Mouse (Mus musculus) midbrain, embryonic 13.5 days (tissue): ENCODE measurements around the gene Bves. TPM values are rescaled to one million over a fixed set of nuclear protein-coding genes. Genes with fewer than 3 reads are reported as not detected.

Experiments
- ATAC-seq: fragments of 200-750 bp; cut with Nextera tagmentation; 2 replicates; pipeline ENCODE4 v1.8.0; 2017; ENCODE audit warnings: mild to moderate bottlenecking, moderate TSS enrichment, moderate library complexity
- H3K27ac ChIP-seq: fragments of 300-500 bp; sonication (generic); 2 replicates; pipeline ENCODE4 v1.5.1; 2015; ENCODE audit warnings: inconsistent platforms, mild to moderate bottlenecking, moderate library complexity
- H3K27me3 ChIP-seq: fragments of 300-500 bp; sonication (generic); 2 replicates; pipeline ENCODE4 v1.6.1; 2015; ENCODE audit warnings: mild to moderate bottlenecking, inconsistent platforms
- H3K36me3 ChIP-seq: fragments of 300-500 bp; sonication (generic); 2 replicates; pipeline ENCODE4 v1.6.1; 2015; ENCODE audit warnings: mild to moderate bottlenecking, inconsistent platforms
- H3K4me1 ChIP-seq: fragments of 300-500 bp; sonication (generic); replicated peaks from 2 replicates; pipeline ENCODE4 v1.6.1; 2015; ENCODE audit warnings: inconsistent platforms
- H3K4me2 ChIP-seq: fragments of 300-500 bp; sonication (generic); replicated peaks from 2 replicates; pipeline ENCODE4 v1.6.1; 2015; ENCODE audit warnings: moderate library complexity, mild to moderate bottlenecking, inconsistent platforms
- H3K4me3 ChIP-seq: fragments of 300-500 bp; sonication (generic); replicated peaks from 2 replicates; pipeline ENCODE4 v1.5.1; 2015; ENCODE audit warnings: mild to moderate bottlenecking, inconsistent platforms
- H3K9ac ChIP-seq: fragments of 300-500 bp; sonication (generic); replicated peaks from 2 replicates; pipeline ENCODE4 v1.6.1; 2015; ENCODE audit warnings: mild to moderate bottlenecking, inconsistent platforms
- H3K9me3 ChIP-seq: fragments of 300-500 bp; sonication (generic); 2 replicates; pipeline ENCODE4 v1.6.1; 2016; ENCODE audit warnings: mild to moderate bottlenecking, inconsistent platforms
- WGBS: fragments of 180-500 bp; shearing (Covaris S2); methylation state at CpG from one replicate; pipeline ENCODE4 v1.1.7; 2015; 5-methylcytosine and 5-hydroxymethylcytosine counted together
- polyA plus RNA-seq: library from polyadenylated mRNA; unstranded; fragments of >200 nt; fragmentation: Nextera tagmentation; extraction: Ambion mirVana; gene quantifications from 2 replicates; pipeline ENCODE4 v1.2.1, GENCODE M21; 2015

Gene Bves
- polyA plus RNA-seq, 1 experiment from 2014 or later = 0.90 TPM

GRCm38 (mm10) chr10:45363396-45363795 lies 27.8 kb downstream of the Bves start:
- 57% methylated on average over 5 of the region's 5 CpGs for whole genome bisulfite sequencing
- Histone ChIP-seq H3K4me2 (no peak overlapping the region), H3K4me1 (no peaks in the 10 kb centered on the region), H3K9ac (no peak overlapping the region), H3K27me3 (no peaks in the 10 kb centered on the region), H3K36me3 (no peaks in the 10 kb centered on the region), H3K27ac (no peak overlapping the region), H3K9me3 (no peaks in the 10 kb centered on the region), H3K4me3 (no peak overlapping the region)
- ATAC-seq = no peak

GRCm38 (mm10) chr10:45366987-45367705 lies 31.6 kb downstream of the Bves start:
- Histone ChIP-seq H3K9ac (no peak overlapping the region), H3K9me3 (no peaks in the 10 kb centered on the region), H3K27me3 (no peaks in the 10 kb centered on the region), H3K4me3 (no peak overlapping the region), H3K4me1 (no peaks in the 10 kb centered on the region), H3K27ac (no peak overlapping the region; the same call in 1 of the 2 replicates), H3K4me2 (no peak overlapping the region), H3K36me3 (no peaks in the 10 kb centered on the region)
- 83% methylated on average over 17 of the region's 17 CpGs for WGBS
- peak; percentile 69 for ATAC-seq

- no peak overlapping the region for H3K4me2 ChIP-seq
- no peaks in the 10 kb centered on the region for H3K4me1 ChIP-seq
- no peak overlapping the region for H3K27ac ChIP-seq
- H3K4me3 ChIP-seq = no peak overlapping the region
- 87% methylated on average over 3 of the region's 3 CpGs for WGBS
- H3K36me3 ChIP-seq = no peaks in the 10 kb centered on the region
- no peaks in the 10 kb centered on the region for H3K27me3 ChIP-seq
- no peak for ATAC-seq
- no peak overlapping the region for H3K9ac ChIP-seq
- no peaks in the 10 kb centered on the region for H3K9me3 ChIP-seq
These were observed 34.1 kb downstream of the Bves start for GRCm38 (mm10) chr10:45369639-45370038.

- ATAC-seq = no peak
- no peaks in the 10 kb centered on the region for H3K27me3 ChIP-seq
- no peaks in the 10 kb centered on the region for H3K4me1 ChIP-seq
- H3K4me2 ChIP-seq = no peak overlapping the region
- WGBS = 84% methylated on average over 2 of the region's 2 CpGs
- no peak overlapping the region for H3K4me3 ChIP-seq
- H3K9me3 ChIP-seq = no peaks in the 10 kb centered on the region
- no peak overlapping the region for H3K9ac ChIP-seq
- no peaks in the 10 kb centered on the region for H3K36me3 ChIP-seq
- no peak overlapping the region for H3K27ac ChIP-seq
These were observed 35.0 kb downstream of the Bves start for GRCm38 (mm10) chr10:45370545-45370944.

- H3K9ac ChIP-seq = no peak overlapping the region
- no peaks in the 10 kb centered on the region for H3K9me3 ChIP-seq
- H3K36me3 ChIP-seq = peaks cover 3% of the 10 kb centered on the region; the same call in 1 of the 2 replicates
- H3K4me1 ChIP-seq = no peaks in the 10 kb centered on the region
- no peaks in the 10 kb centered on the region for H3K27me3 ChIP-seq
- no peak overlapping the region for H3K4me3 ChIP-seq
- peak; percentile 83 for ATAC-seq
- no peak overlapping the region for H3K27ac ChIP-seq
- no peak overlapping the region for H3K4me2 ChIP-seq
- 51% methylated on average over 4 of the region's 4 CpGs for WGBS
These were observed 37.6 kb downstream of the Bves start for GRCm38 (mm10) chr10:45372994-45373692.

GRCm38 (mm10) chr10:45378269-45378668 lies 42.7 kb downstream of the Bves start:
- no peak overlapping the region for H3K4me2 ChIP-seq
- no peak overlapping the region for H3K9ac ChIP-seq
- H3K36me3 ChIP-seq = peaks cover 8% of the 10 kb centered on the region; the same call in 1 of the 2 replicates
- 86% methylated on average over 3 of the region's 3 CpGs for WGBS
- no peak for ATAC-seq
- H3K9me3 ChIP-seq = no peaks in the 10 kb centered on the region
- no peak overlapping the region for H3K27ac ChIP-seq
- no peaks in the 10 kb centered on the region for H3K27me3 ChIP-seq
- H3K4me3 ChIP-seq = no peak overlapping the region
- no peaks in the 10 kb centered on the region for H3K4me1 ChIP-seq

GRCm38 (mm10) chr10:45381937-45382636 lies 46.5 kb downstream of the Bves start:
- Histone ChIP-seq H3K27me3 (no peaks in the 10 kb centered on the region), H3K9me3 (no peaks in the 10 kb centered on the region), H3K36me3 (0 out of 2 replicates have a peak, but pooled peaks cover 4% of the 10 kb centered on the region), H3K4me1 (no peaks in the 10 kb centered on the region), H3K4me2 (no peak overlapping the region), H3K4me3 (no peak overlapping the region), H3K9ac (no peak overlapping the region), H3K27ac (no peak overlapping the region)
- peak; percentile 68 for ATAC-seq

GRCm38 (mm10) chr10:45382637-45382958 lies 47.0 kb downstream of the Bves start:
- no peaks in the 10 kb centered on the region for H3K27me3 ChIP-seq
- peak; percentile 50 for ATAC-seq
- no peak overlapping the region for H3K27ac ChIP-seq
- 0 out of 2 replicates have a peak, but pooled peaks cover 4% of the 10 kb centered on the region for H3K36me3 ChIP-seq
- 58% methylated on average over 3 of the region's 3 CpGs for WGBS
- no peaks in the 10 kb centered on the region for H3K4me1 ChIP-seq
- no peaks in the 10 kb centered on the region for H3K9me3 ChIP-seq
- no peak overlapping the region for H3K4me3 ChIP-seq
- H3K9ac ChIP-seq = no peak overlapping the region
- no peak overlapping the region for H3K4me2 ChIP-seq

GRCm38 (mm10) chr10:45398211-45398610 lies 62.6 kb downstream of the Bves start:
- Histone ChIP-seq H3K27me3 (no peaks in the 10 kb centered on the region), H3K4me1 (no peaks in the 10 kb centered on the region), H3K9ac (no peak overlapping the region), H3K27ac (no peak overlapping the region), H3K4me3 (no peak overlapping the region), H3K9me3 (no peaks in the 10 kb centered on the region), H3K4me2 (no peak overlapping the region), H3K36me3 (no peaks in the 10 kb centered on the region)
- no peak for ATAC-seq
- 74% methylated on average over 1 of the region's 1 CpGs for WGBS

GRCm38 (mm10) chr10:45399702-45400243 lies 64.2 kb downstream of the Bves start:
- Histone ChIP-seq H3K9me3 (no peaks in the 10 kb centered on the region), H3K4me2 (no peak overlapping the region), H3K36me3 (no peaks in the 10 kb centered on the region), H3K4me1 (no peaks in the 10 kb centered on the region), H3K9ac (no peak overlapping the region), H3K27ac (no peak overlapping the region), H3K27me3 (no peaks in the 10 kb centered on the region), H3K4me3 (no peak overlapping the region)
- ATAC-seq = no peak
- WGBS = 88% methylated on average over 7 of the region's 7 CpGs

- Histone ChIP-seq H3K4me2 (no peak overlapping the region; the same call in 1 of the 2 replicates), H3K36me3 (no peaks in the 10 kb centered on the region), H3K4me3 (no peak overlapping the region), H3K27ac (peak overlapping the region; percentile 40; the same call in 1 of the 2 replicates), H3K9me3 (no peaks in the 10 kb centered on the region), H3K9ac (no peak overlapping the region), H3K27me3 (no peaks in the 10 kb centered on the region), H3K4me1 (peaks cover 7% of the 10 kb centered on the region)
- 6% methylated on average over 10 of the region's 10 CpGs for WGBS
- ATAC-seq = peak; percentile 96
These were observed 75.2 kb downstream of the Bves start for GRCm38 (mm10) chr10:45410624-45411341.
